Mouse (Mus musculus): ENCODE measurements around the gene Slc22a12.

DNA sequence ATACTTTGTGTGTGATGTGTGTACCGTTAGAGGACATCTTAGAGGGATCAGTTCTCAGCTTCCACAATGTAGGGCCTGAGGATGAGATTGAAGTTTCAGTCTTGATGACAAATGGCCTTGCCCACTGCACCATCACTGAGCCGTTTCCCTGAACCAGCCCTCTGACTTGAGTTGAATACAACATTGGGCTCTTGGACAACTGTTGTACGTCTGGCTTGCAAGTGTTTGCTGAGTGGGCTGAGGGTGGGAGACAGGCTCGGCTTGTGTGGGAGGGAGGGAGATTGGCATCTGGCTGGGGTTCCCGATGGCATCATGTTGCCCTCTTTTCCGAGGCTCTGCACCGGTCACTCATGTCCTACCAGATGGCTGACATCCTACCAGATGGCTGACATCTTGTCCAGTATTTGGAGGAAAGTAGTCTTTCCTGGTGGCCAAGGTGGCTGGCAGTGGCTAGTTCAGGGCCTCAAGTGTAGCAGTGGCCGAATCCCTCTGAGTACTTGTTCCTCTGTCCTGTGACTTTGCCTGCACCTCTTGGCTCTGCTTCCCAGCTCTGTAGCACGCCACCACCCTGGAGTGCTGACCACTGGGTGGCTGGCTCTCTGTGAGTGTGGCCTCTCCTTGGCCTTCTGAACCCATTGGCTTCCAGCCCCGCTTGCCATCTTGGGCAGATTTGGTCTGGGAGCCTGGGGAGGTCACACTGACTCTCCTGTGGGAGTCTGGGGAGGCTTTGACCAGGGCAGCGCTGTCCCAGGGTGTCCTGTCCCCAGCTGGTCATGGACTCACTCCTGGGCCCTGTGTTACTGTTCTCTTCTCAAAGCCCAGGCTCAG lies 9.3 kb downstream of the Slc22a12 start:
- TF ChIP-seq CTCF (IDR thresholded peaks at IDR 0.05 in 2 of 3, conservative IDR thresholded peaks at IDR 0.05 in 1 of 3; ENCODE audit: control insufficient read depth in 1 of 3, insufficient read depth in 1 of 3, low read depth in 2 of 3, low read length in 3 of 3, poor library complexity in 1 of 3, severe bottlenecking in 1 of 3): no peak
- TF ChIP-seq MXI1 (IDR thresholded peaks at IDR 0.05; ENCODE audit: low read depth, low read length): no peak
- TF ChIP-seq MYB (IDR thresholded peaks at IDR 0.05; ENCODE audit: low read depth, low read length): no peak
- TF ChIP-seq RAD21 (IDR thresholded peaks at IDR 0.05; ENCODE audit: low read depth, low read length): no peak
- no peak for TF ChIP-seq POLR2A (IDR thresholded peaks at IDR 0.05; ENCODE audit: control insufficient read depth in 1 of 2, insufficient read depth in 1 of 2, low read depth in 1 of 2, low read length in 2 of 2, poor library complexity in 1 of 2)
- no peak for TF ChIP-seq MEF2A (IDR thresholded peaks at IDR 0.05; ENCODE audit: extremely low read depth, insufficient replicate concordance, low read depth, low read length, poor library complexity, severe bottlenecking)
- TF ChIP-seq GATA1 (IDR thresholded peaks at IDR 0.05; ENCODE audit: low read depth, low read length): no peak
